Mouse (Mus musculus) heart, adult 2 months (tissue): ENCODE measurements at regions not wholly inside any gene's neighbourhood (a gene's known extent, or its start where the extent isn't known, plus 50 kb on each side); places are given as distances from the start of the nearest gene placed in this dataset.

Experiments used
- CTCF ChIP-seq: fragments of 200-600 bp; IDR thresholded peaks from 2 replicates; pipeline ENCODE4 v1.8.1; 2022; ENCODE audit warnings: antibody characterized with exemption, mild to moderate bottlenecking, moderate library complexity
- EP300 ChIP-seq: fragments of 200-500 bp; IDR thresholded peaks from 2 replicates; pipeline ENCODE4 v1.6.1; 2011; ENCODE audit warnings: low read depth, low read length, control low read depth; ENCODE audit not compliant: insufficient read depth
- POLR2A ChIP-seq: fragments of 200-500 bp; IDR thresholded peaks from 2 replicates; pipeline ENCODE4 v1.6.1; 2011; ENCODE audit warnings: mild to moderate bottlenecking, low read depth, low read length, control low read depth; ENCODE audit not compliant: insufficient read depth

DNA sequence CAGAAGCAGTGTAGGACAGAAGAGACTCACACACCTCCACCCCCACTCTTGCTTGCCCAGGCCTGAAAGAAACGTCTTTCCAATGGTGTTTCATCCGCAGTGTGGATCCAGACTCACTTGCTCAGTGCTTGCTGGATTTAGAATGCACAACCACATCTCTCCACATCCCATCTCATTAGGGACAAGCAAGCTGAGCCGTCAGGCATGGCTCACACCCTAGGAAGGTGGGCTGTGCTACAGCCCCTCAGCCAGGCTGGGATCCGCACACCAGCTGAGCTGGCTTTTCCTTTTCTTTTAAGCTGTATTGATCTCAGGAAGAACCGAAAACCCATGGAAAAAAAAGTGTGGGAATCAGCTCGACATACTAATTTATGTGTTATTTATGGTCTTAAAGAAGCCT lies 151.1 kb downstream of the Srek1 start:
- no peak for TF ChIP-seq CTCF
- TF ChIP-seq EP300 = no peak
- no peak for TF ChIP-seq POLR2A
